Comparison of ENCODE assay signal across 10 mouse cellular contexts in genomic region chr8:122905346-122905745, GRCm38 (mm10). TPM values are rescaled to one million over a fixed set of nuclear protein-coding genes. Genes with fewer than 3 reads are reported as not detected.
DNase-seq lines count a peak whose midpoint lies in the region; TF ChIP-seq lines count a peak whose summit lies in the region.
"Had no signal": no experiment of that assay in that cellular context is flagged by ENCODE, and none has a peak within 500 bp of the region (broad histone marks: within the 10 kb centered on the region; RNA-seq: fewer than 3 reads in every experiment).

No protein-coding gene starts in this region.

- H3K27ac ChIP-seq in layer of hippocampus, adult 2 months, result peak overlapping the region; percentile 90

- DNase-seq in adrenal gland, adult (ENCODE audit: inconsistent age in 2 of 2, low spot score in 1 of 2), result peak; percentile 72 to 89
- no peak for DNase-seq in adrenal gland, postnatal 4 days (ENCODE audit: low spot score in 2 of 2)
- DNase-seq in layer of hippocampus, adult 2 months (ENCODE audit: low spot score in 2 of 2), result no peak
- no peak for DNase-seq in layer of hippocampus, adult 9-11 months
- DNase-seq in adrenal gland, postnatal 10 days, result peak; percentile 75
- peak; percentile 60 for DNase-seq in gastrocnemius, postnatal 14 days
- no peak for DNase-seq in layer of hippocampus, adult 8-10 months (ENCODE audit: low spot score in 2 of 2)
- DNase-seq in frontal cortex, postnatal 10 days (ENCODE audit: low spot score in 2 of 2), result no peak
- DNase-seq: kidney, adult 11 months had no signal

- intact Hi-C loops in gastrocnemius, postnatal 14 days (cut with DNase I; ENCODE audit: low total_unique reads), result no loop called here

- no peak for TF ChIP-seq CTCF in layer of hippocampus, adult 2 months (conservative IDR thresholded peaks at IDR 0.05)

- H3K4me3 ChIP-seq in layer of hippocampus, adult 2 months, result no peak overlapping the region

RNA-seq across cellular contexts. Expression of gene Cdh15, which starts 57.6 kb away (rescaled TPM):
- total RNA-seq in adrenal gland, postnatal 4 days (2021), result 1 to 10 TPM in 1 of 2 experiments, under 1 TPM in 1; 0.62 to 1.8 TPM
- total RNA-seq in layer of hippocampus, adult 2 months (2021), result under 1 TPM; 0.93 to 1.00 TPM
- total RNA-seq in adrenal gland, postnatal 10 days (2021), result 1 to 10 TPM in 1 of 2 experiments, under 1 TPM in 1; 0.75 to 1.9 TPM
- 10 to 100 TPM; 16.2 to 20.9 TPM for total RNA-seq in gastrocnemius, postnatal 14 days (2021)
- total RNA-seq in layer of hippocampus, adult 8-10 months (2022), result 1 to 10 TPM; 1.0 to 1.3 (median 1.2) TPM
- total RNA-seq: neutrophil, adult 5-6 weeks had no signal

Comparison
In these comparisons a context has a peak if more than half of its experiments do, and no peak if none do; other contexts are left out.
1. DNase-seq: peak in adrenal gland, adult (2 of 2), adrenal gland, postnatal 10 days (single experiment) and gastrocnemius, postnatal 14 days (single experiment); none in adrenal gland, postnatal 4 days (0 of 2), layer of hippocampus, adult 2 months (0 of 2), layer of hippocampus, adult 9-11 months (single experiment), layer of hippocampus, adult 8-10 months (0 of 2) and frontal cortex, postnatal 10 days (0 of 2).
2. RNA of gene Cdh15, which starts 57.6 kb away (total RNA-seq): 16.2 to 20.9 TPM in gastrocnemius, postnatal 14 days; 0.75 to 1.9 TPM in adrenal gland, postnatal 10 days, 0.62 to 1.8 TPM in adrenal gland, postnatal 4 days, 1.0 to 1.3 TPM in layer of hippocampus, adult 8-10 months and 0.93 to 1.00 TPM in layer of hippocampus, adult 2 months; every median in the first group is over 4 times any median in the second.